Mouse (Mus musculus): ENCODE measurements around the gene Topaz1.

DNA sequence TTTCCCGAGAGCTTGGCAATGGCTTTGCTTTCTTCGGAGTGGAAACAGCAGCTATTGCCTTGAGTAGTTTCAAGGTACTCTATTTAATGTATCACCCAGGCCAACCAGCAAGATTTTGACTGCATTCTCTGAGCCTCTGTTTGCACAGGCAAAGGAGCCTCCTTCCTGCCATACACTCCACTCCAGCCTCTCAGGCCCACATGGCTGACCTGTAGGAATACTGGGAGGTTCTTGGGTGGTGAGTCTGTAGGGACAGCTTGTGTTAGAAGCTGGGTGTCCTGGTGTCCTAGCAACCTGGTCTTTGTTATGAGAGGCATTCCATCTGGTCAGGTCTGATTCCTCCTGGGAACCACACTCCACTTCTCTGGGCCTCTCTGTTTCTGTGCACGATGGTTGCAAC is 96.6 kb downstream of the Topaz1 start, which contains the start of gene Gm35549:
- TF ChIP-seq CTCF (IDR thresholded peaks at IDR 0.05; ENCODE audit: low read depth) (no peak), EP300 (IDR thresholded peaks at IDR 0.05; ENCODE audit: low read depth) (no peak)
